Mouse (Mus musculus): ENCODE results near the gene Morn5.

GRCm38 (mm10) chr2:36126795-36127429 is 77.7 kb downstream of the Morn5 start:
- TF ChIP-seq MAX (IDR thresholded peaks at IDR 0.05) (no peak), CTCF (IDR thresholded peaks at IDR 0.05; ENCODE audit: control insufficient read depth, insufficient read depth, insufficient read length) (no peak), USF1 (IDR thresholded peaks at IDR 0.05; ENCODE audit: low read depth) (no peak), MYOD1 (IDR thresholded peaks at IDR 0.05; ENCODE audit: control insufficient read depth, insufficient read length, low read depth) (no peak), FOSL1 (IDR thresholded peaks at IDR 0.05; ENCODE audit: insufficient read depth, low read length, poor library complexity, severe bottlenecking) (no peak)

Data from C2C12 (cell line).